Mouse (Mus musculus) megakaryocyte, embryonic 14.5 days (primary cell): ENCODE data around the gene Polr2l.

Source experiments
- FLI1 ChIP-seq: IDR thresholded peaks from 2 replicates; pipeline ENCODE4 v1.6.1; 2012; ENCODE audit warnings: low read length, inconsistent platforms, mixed read lengths
- GATA1 ChIP-seq: IDR thresholded peaks from 3 replicates; pipeline ENCODE4 v1.6.1; 2012; ENCODE audit warnings: mixed read lengths, low read length, inconsistent platforms, borderline replicate concordance

DNA sequence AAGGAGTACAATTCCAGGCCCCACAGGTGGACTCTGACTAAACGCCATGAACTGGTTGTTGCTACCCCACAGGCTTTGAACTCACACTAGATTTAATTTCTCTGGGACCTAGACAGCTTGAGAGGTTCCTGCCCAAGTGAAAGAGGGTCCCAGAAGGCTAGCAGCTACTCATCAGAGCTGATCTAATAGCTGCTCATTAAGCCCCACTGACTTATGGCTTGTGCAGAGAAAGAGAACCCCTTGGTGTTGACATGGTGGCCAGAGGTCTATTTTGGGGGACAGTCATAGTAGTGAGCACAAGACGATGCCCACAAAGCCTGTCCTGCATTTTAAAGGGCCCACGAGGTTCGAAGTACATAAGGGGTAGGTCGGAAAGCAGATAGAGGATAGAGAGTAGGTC, 772 bp downstream of the Polr2l start:
- no peak for TF ChIP-seq GATA1
- no peak for TF ChIP-seq FLI1
